8 mouse cellular contexts compared by ENCODE assay signal in genomic region chr2:37422306-37423304, GRCm38 (mm10). TPM values are rescaled to one million over a fixed set of nuclear protein-coding genes. Genes with fewer than 3 reads are reported as not detected.
A peak's percentile ranks its signal among the peaks of the same experiment; 100 is the strongest.
DNase-seq lines count a peak whose midpoint lies in the region; ATAC-seq lines count a peak whose summit lies in the region.

TSS of gene Rc3h2 (minus strand) at chr2:37422903.

- DNase-seq in adipocyte (ENCODE audit: low spot score): peak; percentile 99
- DNase-seq in embryo, embryonic 10 days (ENCODE audit: low spot score): peak; percentile 98
- peak; percentile 87 for DNase-seq in gastrocnemius, postnatal 10 days
- peak; percentile 99 for DNase-seq in induced T-regulatory cell, adult 2 months (ENCODE audit: low read depth)
- peak; percentile 96 to 97 for DNase-seq in left cerebral cortex, adult 9 months (ENCODE audit: low spot score in 2 of 2)
- peak; percentile 91 for DNase-seq in right cerebral cortex, postnatal 14 days
- DNase-seq in urinary bladder, postnatal 36 days (ENCODE audit: low spot score in 2 of 2): peak; percentile 94

- peak; percentile 98 for ATAC-seq in megakaryocyte progenitor cell, adult 5-6 weeks (replicated peaks; ENCODE audit: poor library complexity)

RNA-seq across cellular contexts. Expression of gene Rc3h2, which starts in this region (rescaled TPM):
- total RNA-seq in gastrocnemius, postnatal 10 days (2021): 10 to 100 TPM; 33.2 to 42.5 TPM
- total RNA-seq in megakaryocyte progenitor cell, adult 5-6 weeks (2015): 28.8 and 29.9 TPM in 2 replicates
- total RNA-seq in megakaryocyte progenitor cell, adult 5-6 weeks (2017): 23.1 and 37.1 TPM in 2 replicates

Comparison
In these comparisons a context has a peak if more than half of its experiments do, and no peak if none do; other contexts are left out.
1. Peak in every context shown above with its lines: DNase-seq and ATAC-seq.